Mouse (Mus musculus) kidney, embryonic 16.5 days (tissue): Measurements from ENCODE around the gene Chmp2b. TPM values are rescaled to one million over a fixed set of nuclear protein-coding genes. Genes with fewer than 3 reads are reported as not detected.

ENCODE experiments used
- ATAC-seq: fragments of 200-750 bp; cut with Nextera tagmentation; 2 replicates; pipeline ENCODE4 v1.8.0; 2017; ENCODE audit warnings: moderate TSS enrichment; ENCODE audit not compliant: low FRiP score, low TSS enrichment
- H3K27ac ChIP-seq: fragments of 300-500 bp; sonication (generic); 2 replicates; pipeline ENCODE4 v1.5.1; 2014; ENCODE audit warnings: low read length
- H3K27me3 ChIP-seq: fragments of 300-500 bp; sonication (generic); 2 replicates; pipeline ENCODE4 v1.6.1; 2014; ENCODE audit warnings: low read length, control low read depth, mixed read lengths; ENCODE audit not compliant: insufficient read depth
- H3K36me3 ChIP-seq: fragments of 300-500 bp; sonication (generic); 2 replicates; pipeline ENCODE4 v1.6.1; 2014; ENCODE audit warnings: low read length, control low read depth, mixed read lengths; ENCODE audit not compliant: insufficient read depth
- H3K4me1 ChIP-seq: fragments of 300-500 bp; sonication (generic); 2 replicates; pipeline ENCODE4 v1.6.1; 2014; ENCODE audit warnings: low read length, control low read depth, mixed read lengths; ENCODE audit not compliant: insufficient read depth
- H3K4me2 ChIP-seq: fragments of 300-500 bp; sonication (generic); replicated peaks from 2 replicates; pipeline ENCODE4 v1.6.1; 2014; ENCODE audit warnings: low read depth, low read length
- H3K4me3 ChIP-seq: fragments of 300-500 bp; sonication (generic); 2 replicates; pipeline ENCODE4 v1.5.1; 2014; ENCODE audit warnings: mild to moderate bottlenecking, low read length
- H3K9ac ChIP-seq: fragments of 300-500 bp; sonication (generic); replicated peaks from 2 replicates; pipeline ENCODE4 v1.6.1; 2014; ENCODE audit warnings: low read length
- H3K9me3 ChIP-seq: fragments of 300-500 bp; sonication (generic); 2 replicates; pipeline ENCODE4 v1.6.1; 2016; ENCODE audit warnings: low read length, control low read depth
- WGBS: fragments of 180-500 bp; shearing (Covaris S2); extraction: QIAGEN DNeasy Blood & Tissue Kit; methylation state at CpG from one replicate; pipeline ENCODE4 v1.1.7; 2014; 5-methylcytosine and 5-hydroxymethylcytosine counted together
- polyA plus RNA-seq: library from polyadenylated mRNA; unstranded; fragments of >200 nt; fragmentation: Nextera tagmentation; extraction: Ambion mirVana; gene quantifications from 2 replicates; pipeline ENCODE4 v1.2.1, GENCODE M21; 2015

Gene Chmp2b
- polyA plus RNA-seq, 1 experiment from 2014 or later: 96.6 TPM

GRCm38 (mm10) chr16:65562864-65563206 lies 309 bp upstream of the Chmp2b start:
- Histone ChIP-seq H3K4me3 (peak overlapping the region; percentile 97), H3K4me1 (peaks cover 20% of the 10 kb centered on the region), H3K27me3 (no peaks in the 10 kb centered on the region), H3K9ac (peak overlapping the region; percentile 92), H3K4me2 (peak overlapping the region; percentile 73), H3K27ac (no peak overlapping the region), H3K9me3 (no peaks in the 10 kb centered on the region), H3K36me3 (no peaks in the 10 kb centered on the region)
- WGBS: 1% methylated on average over 10 of the region's 10 CpGs
- ATAC-seq: peak; percentile 67

- H3K36me3 ChIP-seq: no peaks in the 10 kb centered on the region
- H3K9ac ChIP-seq: peak overlapping the region; percentile 92
- H3K4me3 ChIP-seq: peak overlapping the region; percentile 97
- peaks cover 20% of the 10 kb centered on the region for H3K4me1 ChIP-seq
- H3K4me2 ChIP-seq: peak overlapping the region; percentile 73
- H3K27me3 ChIP-seq: no peaks in the 10 kb centered on the region
- 8% methylated on average over 8 of the region's 8 CpGs for WGBS
- no peaks in the 10 kb centered on the region for H3K9me3 ChIP-seq
- peak overlapping the region; percentile 47 for H3K27ac ChIP-seq
- peak; percentile 20; the same call in 1 of the 2 replicates for ATAC-seq
Measured at GRCm38 (mm10) chr16:65560996-65561962, 1.2 kb downstream of the Chmp2b start.

GRCm38 (mm10) chr16:65559591-65559990 lies 2.9 kb downstream of the Chmp2b start:
- no peaks in the 10 kb centered on the region for H3K9me3 ChIP-seq
- 0 out of 2 replicates have a peak overlapping the region, but pooled peaks have one; percentile 2 for H3K27ac ChIP-seq
- 57% methylated on average over 2 of the region's 2 CpGs for WGBS
- H3K4me2 ChIP-seq: no peak overlapping the region
- no peak overlapping the region for H3K9ac ChIP-seq
- H3K36me3 ChIP-seq: no peaks in the 10 kb centered on the region
- no peak overlapping the region for H3K4me3 ChIP-seq
- H3K27me3 ChIP-seq: no peaks in the 10 kb centered on the region
- ATAC-seq: peak; percentile 34; the same call in 1 of the 2 replicates
- H3K4me1 ChIP-seq: peaks cover 20% of the 10 kb centered on the region

- Histone ChIP-seq H3K36me3 (no peaks in the 10 kb centered on the region), H3K4me2 (no peak overlapping the region), H3K9ac (no peak overlapping the region), H3K27me3 (no peaks in the 10 kb centered on the region), H3K4me3 (no peak overlapping the region), H3K4me1 (peaks cover 19% of the 10 kb centered on the region), H3K27ac (no peak overlapping the region), H3K9me3 (no peaks in the 10 kb centered on the region)
- ATAC-seq: no peak
- 71% methylated on average over 5 of the region's 5 CpGs for WGBS
Measured at GRCm38 (mm10) chr16:65557369-65557768, 5.2 kb downstream of the Chmp2b start.

- H3K4me3 ChIP-seq: no peak overlapping the region
- 55% methylated on average over 5 of the region's 5 CpGs for WGBS
- H3K4me2 ChIP-seq: no peak overlapping the region
Measured at GRCm38 (mm10) chr16:65554267-65554666, 8.3 kb downstream of the Chmp2b start.

GRCm38 (mm10) chr16:65550814-65551213 lies 11.7 kb downstream of the Chmp2b start:
- ATAC-seq: no peak
- Histone ChIP-seq H3K36me3 (0 out of 2 replicates have a peak, but pooled peaks cover 10% of the 10 kb centered on the region), H3K4me2 (no peak overlapping the region), H3K9me3 (no peaks in the 10 kb centered on the region), H3K9ac (no peak overlapping the region), H3K4me3 (no peak overlapping the region), H3K27ac (no peak overlapping the region), H3K4me1 (0 out of 2 replicates have a peak, but pooled peaks cover 3% of the 10 kb centered on the region), H3K27me3 (no peaks in the 10 kb centered on the region)
- WGBS: 87% methylated on average over 13 of the region's 13 CpGs

More at GRCm38 (mm10) chr16:65554267-65554666, 8.3 kb downstream of the Chmp2b start:
- H3K27me3 ChIP-seq: no peaks in the 10 kb centered on the region
- H3K9ac ChIP-seq: no peak overlapping the region
- H3K36me3 ChIP-seq: 0 out of 2 replicates have a peak, but pooled peaks cover 4% of the 10 kb centered on the region
- H3K27ac ChIP-seq: no peak overlapping the region
- peaks cover 4% of the 10 kb centered on the region; the same call in 1 of the 2 replicates for H3K4me1 ChIP-seq
- ATAC-seq: peak; percentile 54; the same call in 1 of the 2 replicates
- no peaks in the 10 kb centered on the region for H3K9me3 ChIP-seq

- Histone ChIP-seq H3K27me3 (no peaks in the 10 kb centered on the region), H3K4me2 (no peak overlapping the region), H3K9ac (no peak overlapping the region), H3K9me3 (no peaks in the 10 kb centered on the region), H3K4me1 (no peaks in the 10 kb centered on the region), H3K27ac (no peak overlapping the region), H3K36me3 (peaks cover 21% of the 10 kb centered on the region), H3K4me3 (no peak overlapping the region)
- no peak for ATAC-seq
- 87% methylated on average over 7 of the region's 7 CpGs for WGBS
Measured at GRCm38 (mm10) chr16:65548960-65549359, 13.6 kb downstream of the Chmp2b start.

- H3K9ac ChIP-seq: no peak overlapping the region
- peaks cover 24% of the 10 kb centered on the region for H3K36me3 ChIP-seq
- no peak overlapping the region for H3K4me3 ChIP-seq
- H3K27ac ChIP-seq: no peak overlapping the region
- no peaks in the 10 kb centered on the region for H3K9me3 ChIP-seq
- WGBS: 80% methylated on average over 11 of the region's 11 CpGs
- H3K4me2 ChIP-seq: no peak overlapping the region
- H3K27me3 ChIP-seq: no peaks in the 10 kb centered on the region
- no peak for ATAC-seq
- H3K4me1 ChIP-seq: no peaks in the 10 kb centered on the region
Measured at GRCm38 (mm10) chr16:65543676-65544293, 18.7 kb downstream of the Chmp2b start.

GRCm38 (mm10) chr16:65533315-65533999 lies 29.1 kb downstream of the Chmp2b start:
- H3K27ac ChIP-seq: no peak overlapping the region
- WGBS: 32% methylated on average over 12 of the region's 12 CpGs
- H3K36me3 ChIP-seq: peaks cover 3% of the 10 kb centered on the region; the same call in 1 of the 2 replicates
- no peak overlapping the region for H3K4me2 ChIP-seq
- 0 out of 2 replicates have a peak overlapping the region, but pooled peaks have one; percentile 12 for H3K9ac ChIP-seq
- no peak for ATAC-seq
- H3K4me1 ChIP-seq: no peaks in the 10 kb centered on the region
- H3K4me3 ChIP-seq: no peak overlapping the region
- H3K27me3 ChIP-seq: no peaks in the 10 kb centered on the region
- H3K9me3 ChIP-seq: no peaks in the 10 kb centered on the region
